Mouse (Mus musculus): ENCODE results near the gene 9030025P20Rik.
"Not testable (repeated sequence)": the region's sequence is repeated elsewhere in the genome, so short reads cannot be mapped to it uniquely, and the experiment has no call there.

Gene 9030025P20Rik

GRCm38 (mm10) chr17:14990116-14990702 is 11.9 kb downstream of the 9030025P20Rik start:
- not testable (repeated sequence) for DNase-seq (ENCODE audit: low spot score)

DNA sequence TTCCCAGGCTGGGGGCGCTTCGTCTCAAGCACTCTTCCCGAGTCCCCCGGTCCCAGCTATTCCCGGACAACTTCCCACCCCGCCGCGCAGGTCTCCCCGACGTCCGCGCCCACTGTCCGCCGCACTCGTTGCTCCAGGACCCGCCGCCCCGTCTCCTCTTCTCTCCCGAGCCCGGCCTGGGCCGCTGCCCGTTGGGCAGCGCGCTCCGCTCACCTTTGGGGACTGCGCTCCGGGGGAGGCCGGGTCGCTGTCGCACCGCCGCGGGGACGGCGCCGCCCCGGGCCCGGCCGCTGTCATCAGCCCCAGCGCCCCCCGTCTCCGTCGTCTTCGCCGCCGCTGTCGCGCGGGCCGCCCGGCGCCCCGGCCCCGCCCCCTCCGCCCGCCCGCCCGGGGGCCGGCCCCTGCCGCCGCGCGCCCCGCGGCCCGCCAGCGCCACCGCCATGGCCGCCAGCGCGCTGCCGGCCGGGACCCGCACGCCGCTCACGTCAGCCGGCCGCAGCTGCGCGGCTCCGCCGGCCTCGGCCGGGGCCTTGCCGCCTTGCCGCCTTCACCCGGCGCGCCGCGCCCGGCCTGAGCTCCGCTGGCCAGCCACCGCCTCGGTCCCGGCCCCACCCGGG is 14.4 kb downstream of the 9030025P20Rik start:
- DNase-seq (ENCODE audit: low spot score), result not testable (repeated sequence)

GRCm38 (mm10) chr17:14993139-14993832 is 15.0 kb downstream of the 9030025P20Rik start:
- DNase-seq (ENCODE audit: low spot score), result not testable (repeated sequence)

DNA sequence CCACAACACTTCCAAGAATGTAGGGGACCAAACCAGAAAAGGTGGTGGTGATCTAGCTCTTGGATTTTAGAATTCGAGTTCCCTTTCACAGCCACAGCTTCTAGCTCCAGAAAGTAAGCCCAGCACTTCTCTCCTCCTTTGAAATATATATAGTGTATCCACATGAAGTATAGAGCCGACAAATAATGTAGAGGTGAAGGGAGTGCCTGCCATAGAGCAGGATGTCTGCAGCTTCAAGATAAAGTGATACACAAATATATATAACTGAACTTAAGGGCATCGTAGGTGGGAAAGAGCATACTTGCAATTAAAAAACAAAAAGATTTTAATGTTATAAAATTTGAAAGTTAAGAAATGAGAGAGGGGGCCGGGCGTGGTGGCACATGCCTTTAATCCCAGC is 15.9 kb downstream of the 9030025P20Rik start:
- DNase-seq (ENCODE audit: low spot score), result not testable (repeated sequence)

DNA sequence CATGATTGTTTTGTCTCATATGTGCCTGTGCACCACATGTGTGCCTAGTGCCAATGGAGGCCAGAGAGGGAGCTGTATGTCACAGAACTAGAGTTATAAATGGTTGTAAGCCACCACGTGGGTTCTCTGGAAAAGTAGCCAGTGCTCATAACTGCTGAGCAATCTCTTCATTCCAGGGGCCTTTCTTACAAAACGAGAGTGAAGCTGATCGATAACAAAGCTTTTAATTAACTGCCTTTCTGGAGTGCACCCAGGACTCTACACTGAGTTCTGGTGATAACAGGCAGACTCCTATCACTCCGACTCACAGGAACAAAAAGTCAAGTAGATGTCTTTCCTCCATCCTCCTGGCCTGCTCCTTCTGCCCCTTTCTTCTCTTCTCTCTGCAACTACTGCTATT is 21.8 kb downstream of the 9030025P20Rik start:
- not testable (repeated sequence) for DNase-seq (ENCODE audit: low spot score)

DNA sequence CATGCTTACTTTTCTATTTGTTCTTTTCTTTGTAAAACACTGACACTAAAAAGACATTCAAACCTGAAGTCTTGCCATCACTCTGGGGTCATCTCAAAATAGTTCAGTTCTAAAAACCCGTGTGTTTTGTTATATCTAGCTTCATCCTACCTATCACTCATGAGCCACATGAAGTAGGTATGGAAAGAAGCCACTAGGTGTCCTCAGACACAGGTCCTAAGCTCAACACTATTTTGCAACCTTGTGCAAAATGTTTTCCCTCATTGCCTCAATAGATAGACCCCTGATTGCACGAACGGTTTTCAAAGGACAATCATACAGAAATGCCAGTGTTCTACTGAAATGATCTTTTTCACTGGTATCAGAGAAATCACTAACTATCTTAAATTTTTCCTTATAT is 30.8 kb downstream of the 9030025P20Rik start:
- not testable (repeated sequence) for DNase-seq (ENCODE audit: low spot score)

DNA sequence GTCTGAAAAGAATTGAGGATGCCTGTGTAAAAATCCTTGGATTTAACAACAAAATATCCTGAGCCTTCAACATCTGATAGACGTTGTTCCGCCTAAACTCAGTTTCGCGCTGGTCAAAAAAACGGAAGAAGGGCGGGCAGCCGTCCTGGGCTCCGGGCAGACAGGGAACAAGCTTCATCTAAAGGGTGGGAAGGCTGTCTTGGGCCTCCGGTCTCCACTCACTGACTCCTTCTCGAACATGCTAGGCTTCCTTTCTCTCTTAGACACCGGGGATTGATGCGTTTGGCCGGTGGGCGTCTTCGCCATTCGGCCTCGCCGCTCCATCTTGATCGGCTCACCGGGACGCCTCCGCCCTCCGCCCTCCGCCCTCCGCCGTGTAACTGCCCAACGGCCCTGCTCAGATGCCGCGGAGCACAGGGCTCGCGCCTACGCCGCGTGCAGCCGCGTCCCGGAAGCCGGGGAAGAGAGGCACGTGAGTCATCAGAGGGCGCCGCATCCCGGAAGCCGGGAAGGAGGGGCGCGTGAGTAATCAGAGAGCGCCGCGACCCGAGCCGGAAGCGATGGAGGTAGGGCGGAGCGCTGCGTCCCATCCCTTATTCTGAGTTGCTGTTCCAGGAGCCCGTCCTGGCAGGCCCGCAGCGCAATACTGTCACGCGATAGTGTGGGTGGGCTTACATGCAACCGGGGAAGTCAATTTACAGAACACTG is 31.6 kb downstream of the 9030025P20Rik start, which contains the start of gene Gm3435:
Gene Gm3435 (plus strand): TSS at position 471 of the 708 bp plus-strand sequence.
- DNase-seq (ENCODE audit: low spot score), result not testable (repeated sequence)

DNA sequence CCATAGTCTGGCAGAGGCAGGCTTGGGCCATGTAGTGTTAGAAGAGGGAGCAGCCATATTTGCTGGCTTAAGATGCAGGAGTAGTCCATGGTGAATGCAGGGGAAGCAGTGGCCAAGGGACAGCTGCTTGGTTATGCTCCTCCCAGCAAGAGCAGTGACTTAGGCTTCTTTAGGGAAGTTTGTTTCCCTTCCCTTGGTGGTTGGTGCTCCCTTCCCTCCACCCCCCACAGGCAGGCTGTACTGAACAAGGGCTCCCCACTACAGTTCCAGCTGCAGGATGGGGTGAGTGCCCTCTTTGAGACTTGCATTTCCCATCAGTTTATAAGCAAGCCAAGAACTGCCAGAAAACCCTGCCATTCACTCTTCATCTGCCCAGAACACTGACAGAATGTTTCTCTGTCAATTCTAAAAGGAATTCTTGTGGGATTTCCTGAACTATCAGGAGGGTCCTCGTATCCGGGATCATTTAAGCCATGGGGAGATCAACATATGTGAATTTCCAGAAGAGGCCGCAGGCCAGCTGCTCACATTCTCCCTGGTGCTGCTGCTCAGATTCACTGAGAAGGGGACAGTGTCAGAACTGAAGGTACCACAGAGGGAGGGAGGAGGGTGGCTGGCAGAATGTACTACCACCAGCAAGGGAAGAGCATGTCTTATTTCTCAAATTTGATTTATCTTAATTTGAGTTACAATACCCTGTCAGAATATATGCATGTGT is 43.4 kb downstream of the 9030025P20Rik start:
- DNase-seq (ENCODE audit: low spot score), result not testable (repeated sequence)

GRCm38 (mm10) chr17:15023878-15024492 is 45.7 kb downstream of the 9030025P20Rik start:
- not testable (repeated sequence) for DNase-seq (ENCODE audit: low spot score)

- not testable (repeated sequence) for DNase-seq (ENCODE audit: low spot score)
Observed at GRCm38 (mm10) chr17:15024502-15025193, 46.4 kb downstream of the 9030025P20Rik start.

GRCm38 (mm10) chr17:15025513-15025912 is 47.2 kb downstream of the 9030025P20Rik start:
- DNase-seq (ENCODE audit: low spot score), result not testable (repeated sequence)

GRCm38 (mm10) chr17:15031414-15031813 is 53.1 kb downstream of the 9030025P20Rik start:
- not testable (repeated sequence) for DNase-seq (ENCODE audit: low spot score)

DNA sequence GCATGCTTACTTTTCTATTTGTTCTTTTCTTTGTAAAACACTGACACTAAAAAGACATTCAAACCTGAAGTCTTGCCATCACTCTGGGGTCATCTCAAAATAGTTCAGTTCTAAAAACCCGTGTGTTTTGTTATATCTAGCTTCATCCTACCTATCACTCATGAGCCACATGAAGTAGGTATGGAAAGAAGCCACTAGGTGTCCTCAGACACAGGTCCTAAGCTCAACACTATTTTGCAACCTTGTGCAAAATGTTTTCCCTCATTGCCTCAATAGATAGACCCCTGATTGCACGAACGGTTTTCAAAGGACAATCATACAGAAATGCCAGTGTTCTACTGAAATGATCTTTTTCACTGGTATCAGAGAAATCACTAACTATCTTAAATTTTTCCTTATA is 62.2 kb downstream of the 9030025P20Rik start:
- not testable (repeated sequence) for DNase-seq (ENCODE audit: low spot score)

Measured in T-cell, adult 2 months (primary cell).